Mouse (Mus musculus) spleen, postnatal 36 days (tissue): ENCODE measurements around the gene Vmn1r7.
"Not testable (repeated sequence)": the region's sequence is repeated elsewhere in the genome, so short reads cannot be mapped to it uniquely, and the experiment has no call there.

ENCODE experiments used
- DNase-seq, 2 experiments: peaks; one replicate each; pipeline ENCODE4 v3.0.0; 2022; ENCODE audit warnings: low spot score in 2 of 2, mixed read lengths in 1 of 2

Vmn1r7 gene

DNA sequence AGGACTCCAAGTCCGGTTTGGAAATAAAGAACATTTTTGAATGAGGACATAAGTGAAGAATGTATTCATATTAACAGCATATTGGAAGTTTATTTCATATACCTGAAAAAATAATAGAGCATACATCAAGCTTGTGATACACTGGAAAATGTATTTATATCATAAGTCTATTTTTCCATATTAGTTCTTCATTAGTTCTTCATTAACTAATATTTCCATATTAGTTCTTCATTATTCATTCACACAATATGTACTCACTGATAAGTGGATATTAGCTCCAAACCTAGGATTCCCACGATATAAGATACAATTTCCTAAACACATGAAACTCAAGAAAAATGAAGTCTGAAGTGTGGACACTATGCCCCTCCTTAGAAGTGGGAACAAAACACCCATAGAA lies at the start of gene Vmn1r7:
Vmn1r7 (minus strand) TSS at position 101 of the 400 bp plus-strand sequence.
- DNase-seq: not testable (repeated sequence)

DNA sequence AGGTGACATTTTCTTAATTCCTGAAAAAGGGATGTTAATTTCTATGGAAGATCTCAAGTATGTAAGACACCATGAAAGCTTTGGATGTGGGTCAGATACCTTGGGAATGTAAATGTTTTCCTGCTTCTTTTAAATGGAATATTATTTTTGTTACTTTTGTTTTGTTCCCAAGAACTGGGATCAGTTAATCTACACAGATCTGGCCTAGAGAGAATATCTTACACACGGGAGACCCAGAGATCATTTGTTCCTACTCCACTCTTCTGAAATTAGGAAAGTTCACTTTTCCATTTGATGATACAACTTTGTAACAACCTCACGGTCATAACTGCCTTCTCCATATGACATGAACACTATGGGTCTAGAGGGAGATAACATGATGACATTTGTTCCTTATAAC lies 41.4 kb upstream of the Vmn1r7 start, which contains the start of gene Vmn1r9:
Vmn1r9 (plus strand) TSS at position 301 of the 400 bp plus-strand sequence.
- no peak for DNase-seq

- DNase-seq: no peak
These were observed 38.6 kb upstream of the Vmn1r7 start for GRCm38 (mm10) chr6:57063730-57064129.

DNA sequence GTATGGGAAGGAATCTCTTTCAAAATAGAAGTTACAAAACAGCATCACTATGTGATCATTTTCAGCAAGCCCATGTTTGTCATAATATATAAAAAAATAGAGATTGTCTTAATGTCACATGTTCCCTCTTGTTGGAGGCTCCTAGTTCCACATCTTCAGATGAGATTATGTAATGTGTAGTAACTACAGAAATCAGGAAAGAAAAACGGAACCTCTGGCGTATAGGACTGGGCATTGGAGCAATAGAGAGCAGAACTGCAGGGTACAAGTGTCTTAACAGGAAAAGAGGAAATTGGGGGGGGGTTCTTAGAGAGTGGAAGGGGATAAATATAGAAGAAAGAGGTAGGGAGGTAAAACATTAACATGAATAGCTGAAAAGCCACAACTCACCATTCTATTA lies 9.6 kb upstream of the Vmn1r7 start:
- no peak for DNase-seq

GRCm38 (mm10) chr6:57031984-57032383 lies 6.9 kb upstream of the Vmn1r7 start, which contains the start of gene Vmn1r8:
Gene Vmn1r8 (plus strand): TSS chr6:57032284.
- no peak for DNase-seq

GRCm38 (mm10) chr6:56996943-56997342 lies 28.2 kb downstream of the Vmn1r7 start, which contains the start of gene Vmn1r6:
Gene Vmn1r6 (plus strand): TSS chr6:56997243.
- DNase-seq: no peak
